In the genomic region with DNA sequence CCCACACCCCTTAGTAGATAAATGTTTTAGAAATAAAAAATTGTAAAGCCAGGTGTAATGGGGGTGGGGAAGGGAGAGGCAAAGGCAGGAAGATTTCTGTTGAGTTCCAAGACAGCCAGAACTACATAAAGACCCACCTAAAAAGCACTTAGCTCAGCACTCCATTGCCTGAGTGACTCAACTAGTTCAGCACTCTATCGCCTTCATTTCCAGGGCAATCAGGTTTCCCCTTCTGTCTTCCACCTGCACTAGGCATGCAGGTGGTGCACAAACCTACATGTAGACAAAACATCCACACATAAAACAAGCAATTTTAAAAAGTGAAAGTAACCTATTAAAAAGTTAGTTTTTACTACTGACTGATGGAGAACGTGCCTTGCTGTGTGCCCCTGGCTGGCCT, we compare ENCODE assay signal across 30 mouse cellular contexts. TPM values are rescaled to one million over a fixed set of nuclear protein-coding genes. Genes with fewer than 3 reads are reported as not detected.
"Had no signal": no experiment of that assay in that cellular context is flagged by ENCODE, and none has a peak within 500 bp of the region (broad histone marks: within the 10 kb centered on the region; RNA-seq: fewer than 3 reads in every experiment).

No protein-coding gene starts in this region.

- H3K9ac ChIP-seq: lung, embryonic 14.5 days; neural tube, embryonic 12.5 days; stomach, embryonic 15.5 days had no signal

- H3K27me3 ChIP-seq: stomach, embryonic 15.5 days had no signal

- H3K36me3 ChIP-seq: neural tube, embryonic 12.5 days; stomach, embryonic 15.5 days had no signal

- H3K27ac ChIP-seq: kidney, postnatal 0 days; layer of hippocampus, adult 2 months; left cerebral cortex, adult 2 months; macrophage; neural tube, embryonic 12.5 days; stomach, embryonic 15.5 days had no signal

- H3K4me3 ChIP-seq: layer of hippocampus, adult 2 months; left cerebral cortex, adult 2 months; neural tube, embryonic 12.5 days; stomach, embryonic 15.5 days had no signal

- ATAC-seq: intestine, postnatal 0 days; lung, postnatal 0 days had no signal

- DNase-seq: kidney, adult 2 months; kidney, postnatal 25 days; layer of hippocampus, postnatal 36 days; lung, embryonic 14.5 days; midbrain, embryonic 14.5 days; retina, postnatal 1 day; right cerebral cortex, postnatal 25 days; spleen, adult 18-20 months; thymus, postnatal 4 days had no signal

- H3K4me2 ChIP-seq: midbrain, embryonic 11.5 days; neural tube, embryonic 12.5 days; stomach, embryonic 15.5 days had no signal

- H3K9me3 ChIP-seq: neural tube, embryonic 12.5 days; stomach, embryonic 15.5 days had no signal

RNA-seq across cellular contexts. Expression of gene Rnase4, which starts 5.8 kb away (rescaled TPM):
- total RNA-seq: megakaryocyte-erythroid progenitor cell, adult 5-6 weeks had no signal

RNA-seq across cellular contexts. Expression of gene Ang, which starts 5.9 kb away (rescaled TPM):
- total RNA-seq: megakaryocyte-erythroid progenitor cell, adult 5-6 weeks had no signal

RNA-seq across cellular contexts. Expression of gene Olfr750, which starts 10.9 kb away (rescaled TPM):
- total RNA-seq: layer of hippocampus, adult 2 months; layer of hippocampus, postnatal 10 days; layer of hippocampus, postnatal 36 days; left cerebral cortex, adult 2 months; left cerebral cortex, postnatal 10 days; left cerebral cortex, postnatal 36 days; megakaryocyte-erythroid progenitor cell, adult 5-6 weeks; midbrain, postnatal 0 days; neutrophil, adult 5-6 weeks had no signal
- polyA plus RNA-seq: intestine, embryonic 14.5 days; intestine, postnatal 0 days; kidney, adult 2 months; kidney, embryonic 14.5 days; kidney, postnatal 0 days; large intestine, adult 2 months; limb, embryonic 11.5 days; limb, embryonic 14.5 days; liver, embryonic 16.5 days; lung, embryonic 14.5 days; macrophage; midbrain, embryonic 11.5 days; midbrain, embryonic 14.5 days; neural tube, embryonic 12.5 days; stomach, embryonic 15.5 days had no signal

RNA-seq across cellular contexts. Expression of gene Rnase12, which starts 27.6 kb away (rescaled TPM):
- total RNA-seq: layer of hippocampus, adult 2 months; layer of hippocampus, postnatal 10 days; layer of hippocampus, postnatal 36 days; left cerebral cortex, adult 2 months; left cerebral cortex, postnatal 10 days; left cerebral cortex, postnatal 36 days; midbrain, postnatal 0 days had no signal
- polyA plus RNA-seq: kidney, adult 2 months; limb, embryonic 11.5 days; lung, embryonic 14.5 days; macrophage; midbrain, embryonic 11.5 days; midbrain, postnatal 0 days; neural tube, embryonic 12.5 days had no signal

RNA-seq across cellular contexts. Expression of gene Eddm3b, which starts 29.1 kb away (rescaled TPM):
- total RNA-seq: layer of hippocampus, adult 2 months; layer of hippocampus, postnatal 10 days; layer of hippocampus, postnatal 36 days; left cerebral cortex, adult 2 months; left cerebral cortex, postnatal 10 days; left cerebral cortex, postnatal 36 days; megakaryocyte-erythroid progenitor cell, adult 5-6 weeks; midbrain, postnatal 0 days; neutrophil, adult 5-6 weeks had no signal
- polyA plus RNA-seq: large intestine, adult 2 months; limb, embryonic 11.5 days; liver, embryonic 16.5 days; lung, embryonic 14.5 days; macrophage; midbrain, embryonic 11.5 days; midbrain, embryonic 14.5 days; neural tube, embryonic 12.5 days; stomach, embryonic 15.5 days had no signal
